8 mouse cellular contexts compared by ENCODE assay signal in genomic region chr16:50529511-50530416, GRCm38 (mm10).
DNase-seq lines count a peak whose midpoint lies in the region; ATAC-seq lines count a peak whose summit lies in the region.

No protein-coding gene starts in this region.

- peak overlapping the region; percentile 91 for H3K9ac ChIP-seq in embryonic facial prominence, embryonic 11.5 days (replicated peaks; ENCODE audit: low read length)
- peak overlapping the region; percentile 90 for H3K9ac ChIP-seq in limb, embryonic 12.5 days (replicated peaks)
- peak overlapping the region; percentile 86 for H3K9ac ChIP-seq in midbrain, embryonic 14.5 days (replicated peaks; ENCODE audit: low read length)

- H3K27me3 ChIP-seq in erythroblast, embryonic 14.5 days (ENCODE audit: control insufficient read depth), result peaks cover 39% of the 10 kb centered on the region
- no peaks in the 10 kb centered on the region for H3K27me3 ChIP-seq in embryonic facial prominence, embryonic 11.5 days (ENCODE audit: control insufficient read depth, insufficient read depth, low read length)
- H3K27me3 ChIP-seq in limb, embryonic 12.5 days, result no peaks in the 10 kb centered on the region
- peaks cover 5% of the 10 kb centered on the region; the same call in 1 of the 2 replicates for H3K27me3 ChIP-seq in midbrain, embryonic 14.5 days (ENCODE audit: control insufficient read depth, insufficient read depth, low read length)

- peak; percentile 95 for DNase-seq in embryonic facial prominence, embryonic 11.5 days (ENCODE audit: low spot score)
- DNase-seq in heart, adult 8-10 months (ENCODE audit: low spot score), result peak; percentile 85
- peak; percentile 76 to 87 for DNase-seq in kidney, adult 8-10 months
- DNase-seq in midbrain, embryonic 14.5 days, result peak; percentile 94
- peak; percentile 43 for DNase-seq in spleen, adult 12 weeks (ENCODE audit: low spot score)

- peak overlapping the region; percentile 93 for H3K4me2 ChIP-seq in embryonic facial prominence, embryonic 11.5 days (ENCODE audit: low read depth, low read length)
- H3K4me2 ChIP-seq in limb, embryonic 12.5 days, result peak overlapping the region; percentile 94
- H3K4me2 ChIP-seq in midbrain, embryonic 14.5 days (ENCODE audit: low read length), result peak overlapping the region; percentile 97

- no peaks in the 10 kb centered on the region for H3K9me3 ChIP-seq in erythroblast, embryonic 14.5 days (ENCODE audit: control insufficient read depth, low read length)
- H3K9me3 ChIP-seq in embryonic facial prominence, embryonic 11.5 days (replicated peaks; ENCODE audit: control insufficient read depth, low read length), result no peaks in the 10 kb centered on the region
- no peaks in the 10 kb centered on the region for H3K9me3 ChIP-seq in limb, embryonic 12.5 days
- H3K9me3 ChIP-seq in midbrain, embryonic 14.5 days (ENCODE audit: control insufficient read depth, low read length), result no peaks in the 10 kb centered on the region

- whole genome bisulfite sequencing in embryonic facial prominence, embryonic 11.5 days, result under 1% methylated on average over 46 of the region's 46 CpGs
- WGBS in limb, embryonic 12.5 days, result under 1% methylated on average over 46 of the region's 46 CpGs
- under 1% methylated on average over 46 of the region's 46 CpGs for WGBS in midbrain, embryonic 14.5 days

- ATAC-seq in erythroblast, adult 5-6 weeks (replicated peaks; ENCODE audit: low FRiP score, poor library complexity, severe bottlenecking), result no peak
- peak; percentile 61 for ATAC-seq in embryonic facial prominence, embryonic 11.5 days (replicated peaks; ENCODE audit: insufficient number of reproducible peaks, low FRiP score, low TSS enrichment, low read depth)
- ATAC-seq in limb, embryonic 12.5 days (ENCODE audit: insufficient number of reproducible peaks, insufficient read depth, low FRiP score, low TSS enrichment, low read depth), result peak; percentile 34
- ATAC-seq in midbrain, embryonic 14.5 days (ENCODE audit: low FRiP score, low TSS enrichment), result peak; percentile 78

- 0 out of 2 replicates have a peak overlapping the region, but pooled peaks have one; percentile 82 for H3K27ac ChIP-seq in embryonic facial prominence, embryonic 11.5 days (replicated peaks; ENCODE audit: low read depth, low read length)
- peak overlapping the region; percentile 86 for H3K27ac ChIP-seq in limb, embryonic 12.5 days
- peak overlapping the region; percentile 90 for H3K27ac ChIP-seq in midbrain, embryonic 14.5 days (replicated peaks; ENCODE audit: low read depth, low read length)

- peak overlapping the region; percentile 46 for H3K4me3 ChIP-seq in erythroblast, embryonic 14.5 days (replicated peaks)
- peak overlapping the region; percentile 71 for H3K4me3 ChIP-seq in embryonic facial prominence, embryonic 11.5 days (ENCODE audit: low read depth, low read length)
- H3K4me3 ChIP-seq in limb, embryonic 12.5 days (replicated peaks), result peak overlapping the region; percentile 75
- peak overlapping the region; percentile 75 for H3K4me3 ChIP-seq in midbrain, embryonic 14.5 days (replicated peaks; ENCODE audit: low read depth, low read length)

- peaks cover 14% of the 10 kb centered on the region for H3K4me1 ChIP-seq in erythroblast, embryonic 14.5 days (ENCODE audit: control insufficient read depth)
- H3K4me1 ChIP-seq in embryonic facial prominence, embryonic 11.5 days (ENCODE audit: control insufficient read depth, insufficient read depth, low read length), result no peaks in the 10 kb centered on the region
- peaks cover 5% of the 10 kb centered on the region; the same call in 1 of the 2 replicates for H3K4me1 ChIP-seq in limb, embryonic 12.5 days (replicated peaks)
- no peaks in the 10 kb centered on the region for H3K4me1 ChIP-seq in midbrain, embryonic 14.5 days (ENCODE audit: control insufficient read depth, insufficient read depth, low read length)

- no peaks in the 10 kb centered on the region for H3K36me3 ChIP-seq in erythroblast, embryonic 14.5 days (ENCODE audit: control insufficient read depth)
- H3K36me3 ChIP-seq in embryonic facial prominence, embryonic 11.5 days (replicated peaks; ENCODE audit: control insufficient read depth, insufficient read depth, low read depth, low read length), result no peaks in the 10 kb centered on the region
- no peaks in the 10 kb centered on the region for H3K36me3 ChIP-seq in limb, embryonic 12.5 days
- no peaks in the 10 kb centered on the region for H3K36me3 ChIP-seq in midbrain, embryonic 14.5 days (ENCODE audit: control insufficient read depth, insufficient read depth, low read length)

Comparison
In these comparisons a context has a peak if more than half of its experiments do, and no peak if none do; other contexts are left out.
1. DNase-seq: peak in every context shown above with its lines; median percentile 95 in embryonic facial prominence, embryonic 11.5 days; 94 in midbrain, embryonic 14.5 days; 85 in heart, adult 8-10 months; 82 in kidney, adult 8-10 months; 43 in spleen, adult 12 weeks.